Mouse (Mus musculus) olfactory bulb, adult 2 months (tissue): Measurements from ENCODE around the gene Slc17a6. TPM values are rescaled to one million over a fixed set of nuclear protein-coding genes. Genes with fewer than 3 reads are reported as not detected.
"Not testable (repeated sequence)": the region's sequence is repeated elsewhere in the genome, so short reads cannot be mapped to it uniquely, and the experiment has no call there.

Experiments
- H3K27ac ChIP-seq: fragments of 200-500 bp; 2 replicates; pipeline ENCODE4 v1.5.1; 2012; ENCODE audit warnings: low read depth, low read length; ENCODE audit not compliant: insufficient read depth
- H3K4me1 ChIP-seq: fragments of 200-500 bp; 2 replicates; pipeline ENCODE4 v1.6.1; 2012; ENCODE audit warnings: low read length; ENCODE audit not compliant: control insufficient read depth, insufficient read depth
- H3K4me3 ChIP-seq: fragments of 200-500 bp; 2 replicates; pipeline ENCODE4 v1.5.1; 2012; ENCODE audit warnings: mild to moderate bottlenecking, low read depth, low read length, moderate library complexity; ENCODE audit not compliant: insufficient read depth
- CTCF ChIP-seq: fragments of 200-500 bp; IDR thresholded peaks from 2 replicates; pipeline ENCODE4 v1.5.1; 2012; ENCODE audit warnings: low read depth, mild to moderate bottlenecking, low read length, moderate library complexity; ENCODE audit not compliant: insufficient read depth
- POLR2A ChIP-seq: fragments of 200-500 bp; IDR thresholded peaks from 2 replicates; pipeline ENCODE4 v1.6.1; 2012; ENCODE audit warnings: mild to moderate bottlenecking, low read depth, low read length, moderate library complexity; ENCODE audit not compliant: insufficient read depth
- WGBS: fragments of 180-500 bp; shearing (Covaris S2); methylation state at CpG from one replicate; pipeline ENCODE4 v1.1.7; 2018; 5-methylcytosine and 5-hydroxymethylcytosine counted together
- polyA plus RNA-seq: library from polyadenylated mRNA; stranded (reverse); fragments of >200 nt; gene quantifications from 2 replicates; pipeline ENCODE4 v1.2.4, GENCODE M21; 2012; ENCODE audit warnings: low replicate concordance; ENCODE audit not compliant: missing spikeins, insufficient read depth, insufficient read length

Gene Slc17a6
- polyA plus RNA-seq, 1 experiment: not detected

DNA sequence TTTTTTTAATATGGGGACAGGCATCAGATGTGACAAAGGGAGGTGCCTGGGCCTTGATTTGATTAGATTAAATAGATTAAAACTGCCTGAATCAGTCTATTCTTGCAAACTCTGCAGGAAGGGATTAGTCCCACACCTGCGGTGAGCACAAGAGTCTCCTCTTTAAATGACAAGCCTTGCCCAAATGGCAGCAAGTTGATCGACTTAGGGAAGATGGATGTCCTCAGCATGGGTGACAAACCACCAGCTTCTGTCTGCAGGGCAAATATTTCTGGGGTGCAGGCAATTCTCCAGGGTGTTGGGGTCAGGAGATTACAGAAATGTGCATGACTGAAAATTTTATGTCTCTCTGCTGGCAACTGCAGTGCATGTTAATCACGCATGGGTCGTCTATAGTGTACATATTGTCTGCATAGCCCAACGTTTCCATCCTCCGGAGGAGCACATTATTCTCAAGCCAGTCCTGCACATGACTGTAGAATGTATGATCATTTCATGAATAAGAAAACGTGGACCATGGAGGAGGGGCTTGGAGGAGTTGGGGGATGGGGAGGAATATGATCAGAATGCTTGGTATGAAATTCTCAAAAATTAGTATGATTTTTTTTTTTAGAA lies 11.5 kb downstream of the Slc17a6 start:
- Histone ChIP-seq H3K4me1 (no peaks in the 10 kb centered on the region), H3K4me3 (no peak overlapping the region), H3K27ac (no peak overlapping the region)
- TF ChIP-seq CTCF: no peak
- TF ChIP-seq POLR2A: no peak
- 10% methylated on average over 7 of the region's 7 CpGs for whole genome bisulfite sequencing

DNA sequence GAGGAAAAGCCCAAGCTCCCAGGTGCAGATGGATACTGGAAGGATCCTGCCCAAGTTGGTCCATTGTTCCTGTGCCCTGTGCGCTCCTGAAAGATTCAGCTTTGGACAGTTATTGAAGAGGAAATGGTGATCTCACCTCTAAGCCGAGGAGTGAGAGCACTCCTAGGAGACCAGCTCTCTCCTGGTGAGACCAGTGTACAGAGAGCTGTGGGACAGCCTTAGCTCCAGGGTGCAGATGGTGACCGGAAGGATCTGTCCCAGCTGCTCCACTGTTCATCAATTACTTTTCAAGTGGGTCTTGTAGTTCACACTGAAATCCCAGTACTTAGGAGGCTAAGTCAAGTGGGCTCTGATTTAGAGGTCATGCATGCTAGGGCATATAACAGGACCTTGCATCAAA lies 35.3 kb downstream of the Slc17a6 start:
- no peak for TF ChIP-seq POLR2A
- TF ChIP-seq CTCF: no peak
- Histone ChIP-seq H3K4me1 (no peaks in the 10 kb centered on the region), H3K4me3 (no peak overlapping the region), H3K27ac (no peak overlapping the region)
- 85% methylated on average over 3 of the region's 3 CpGs for WGBS

DNA sequence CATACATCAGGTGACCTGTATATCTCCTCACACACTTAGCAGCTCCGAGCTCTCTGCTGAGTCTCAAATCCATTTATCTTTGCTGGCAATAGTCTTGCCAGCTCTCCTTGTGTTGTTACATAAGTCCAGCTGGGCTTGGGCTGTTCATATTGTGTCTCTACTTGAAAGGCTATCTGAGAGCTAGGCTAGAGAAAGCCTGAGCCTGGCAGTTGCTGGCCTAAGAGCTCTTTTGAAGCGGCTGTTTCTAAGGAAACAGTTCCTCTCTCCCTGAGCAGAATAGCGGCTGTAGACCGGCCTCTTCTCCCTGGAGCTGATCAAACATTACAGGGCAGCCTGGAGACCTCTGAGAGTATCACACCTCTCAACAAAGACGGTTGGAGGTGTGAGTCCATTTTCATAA lies 40.6 kb downstream of the Slc17a6 start:
- 47% methylated on average over 5 of the region's 5 CpGs for WGBS
- no peak overlapping the region for H3K27ac ChIP-seq
- TF ChIP-seq POLR2A (no peak), CTCF (no peak)

DNA sequence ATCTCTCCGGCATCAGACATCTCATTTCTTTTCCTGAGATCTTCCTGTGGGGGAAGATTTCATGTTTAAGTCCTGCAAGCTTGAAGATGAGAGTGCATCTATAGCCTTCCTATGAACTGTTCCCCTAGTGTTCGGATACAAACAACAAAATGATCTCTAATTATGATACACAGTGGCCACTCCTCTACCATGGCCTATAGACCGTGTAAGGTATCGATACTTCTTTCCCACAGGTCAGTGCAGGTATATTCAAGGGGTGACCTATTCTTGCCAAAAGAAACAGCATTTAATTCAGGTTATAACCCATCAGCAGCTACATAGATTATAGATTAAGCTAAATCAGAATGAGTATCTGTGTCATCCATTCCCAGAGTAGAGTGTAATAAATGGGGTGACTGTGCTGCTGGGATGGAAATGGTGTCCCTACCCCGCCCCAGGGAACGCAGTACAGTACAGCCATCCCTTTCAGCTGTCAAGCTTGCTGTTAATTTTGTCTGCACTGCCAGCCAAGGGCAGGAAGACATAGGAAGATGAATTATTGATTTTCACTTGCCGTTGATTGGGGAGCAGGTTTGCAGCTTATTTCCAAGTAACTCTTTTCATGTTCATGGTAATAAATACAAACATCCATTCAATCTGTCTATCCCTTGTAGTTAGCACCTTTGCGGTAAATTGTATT lies 71.9 kb downstream of the Slc17a6 start:
- TF ChIP-seq POLR2A (no peak), CTCF (no peak)
- Histone ChIP-seq H3K4me1 (no peaks in the 10 kb centered on the region), H3K27ac (no peak overlapping the region), H3K4me3 (no peak overlapping the region)
- 86% methylated on average over 8 of the region's 8 CpGs for WGBS

More for the DNA sequence above, 40.6 kb downstream of the Slc17a6 start:
- Histone ChIP-seq H3K4me1 (no peaks in the 10 kb centered on the region), H3K4me3 (no peak overlapping the region)

DNA sequence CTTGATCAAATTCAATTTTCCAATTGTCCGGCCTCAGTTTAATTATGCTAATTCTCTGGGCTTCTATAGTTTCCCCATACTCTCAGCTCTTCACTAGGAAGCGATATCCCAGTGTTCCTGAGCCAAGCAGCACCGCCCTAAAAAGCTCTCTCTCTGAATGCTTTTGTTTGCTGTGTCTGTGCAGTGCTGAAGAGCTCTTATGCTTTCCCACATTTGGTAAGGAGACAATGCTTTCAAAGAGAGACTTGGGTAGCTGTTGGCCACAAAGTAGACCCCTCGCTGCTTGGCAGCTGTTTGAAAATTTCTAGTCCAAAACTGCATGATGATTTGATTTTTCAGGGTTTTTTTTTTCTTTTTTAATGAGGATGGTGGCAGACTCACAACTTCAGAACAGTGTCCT lies 72.6 kb downstream of the Slc17a6 start:
- WGBS: 57% methylated on average over 4 of the region's 4 CpGs
- no peak overlapping the region for H3K27ac ChIP-seq
- H3K4me1 ChIP-seq: no peaks in the 10 kb centered on the region
- H3K4me3 ChIP-seq: no peak overlapping the region
- no peak for TF ChIP-seq POLR2A
- TF ChIP-seq CTCF: no peak

DNA sequence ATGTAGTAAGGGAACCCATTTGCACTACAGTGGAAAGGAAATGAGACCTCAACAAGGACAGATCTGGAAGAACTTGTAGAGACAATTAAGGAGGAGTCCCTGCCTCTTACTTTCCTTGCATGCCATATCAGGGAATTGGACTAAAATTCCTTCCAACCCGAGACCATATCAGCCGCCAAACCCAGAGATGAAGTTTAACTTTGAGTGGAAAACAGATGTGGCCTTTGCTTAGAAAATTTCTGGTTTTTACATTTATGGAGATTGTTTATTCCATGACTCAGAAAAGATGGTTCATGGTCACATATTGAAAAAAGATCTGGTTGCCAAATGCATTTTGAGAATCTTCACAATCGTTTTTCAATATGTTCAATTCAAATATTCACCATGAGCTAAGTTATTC lies 87.7 kb downstream of the Slc17a6 start:
- no peaks in the 10 kb centered on the region for H3K4me1 ChIP-seq
- 88% methylated on average over 3 of the region's 3 CpGs for WGBS
- no peak overlapping the region for H3K4me3 ChIP-seq
- no peak overlapping the region for H3K27ac ChIP-seq
- TF ChIP-seq CTCF (no peak), POLR2A (no peak)

DNA sequence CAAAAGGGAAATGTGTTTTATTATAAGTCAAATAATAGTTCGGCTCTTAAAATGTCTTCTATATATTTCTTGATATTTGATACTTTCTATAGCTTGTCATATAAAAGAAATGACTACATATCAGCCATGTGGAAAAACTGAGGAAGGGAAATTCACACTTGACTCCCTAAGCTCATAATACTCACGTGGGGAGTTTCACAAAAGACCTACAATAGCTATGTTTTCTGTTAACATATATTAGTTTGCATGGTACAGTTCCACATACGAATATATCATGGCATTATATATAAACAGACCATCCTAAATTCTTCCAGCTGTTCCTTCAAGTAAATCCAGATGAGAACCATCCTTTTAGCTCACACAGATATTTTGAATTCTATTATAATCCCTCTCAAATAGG lies 88.5 kb downstream of the Slc17a6 start:
- 85% methylated on average over 3 of the region's 3 CpGs for WGBS
- H3K27ac ChIP-seq, H3K4me3 ChIP-seq, H3K4me1 ChIP-seq: not testable (repeated sequence)

DNA sequence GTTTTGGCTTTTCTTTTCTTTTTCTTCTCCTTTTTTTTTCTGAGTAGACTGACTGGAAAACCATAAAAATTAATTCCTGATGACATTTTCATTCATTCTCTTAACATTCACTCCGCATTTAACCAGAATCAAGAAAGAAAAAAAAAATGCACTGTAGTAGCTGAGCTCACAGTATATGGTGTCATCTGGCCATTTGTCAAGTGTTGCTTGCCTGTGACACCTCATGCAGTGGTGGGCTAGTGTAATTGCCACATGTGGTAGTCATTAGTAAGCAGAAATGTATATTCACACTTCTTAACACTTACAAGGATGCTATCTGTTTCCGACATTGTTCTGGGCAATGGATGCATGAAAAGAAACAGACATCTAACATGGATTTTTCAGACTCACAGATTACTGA lies 94.0 kb downstream of the Slc17a6 start:
- no peak for TF ChIP-seq POLR2A
- TF ChIP-seq CTCF: no peak
- WGBS: 98% methylated on average over 2 of the region's 2 CpGs
- Histone ChIP-seq H3K27ac (no peak overlapping the region), H3K4me1 (no peaks in the 10 kb centered on the region), H3K4me3 (no peak overlapping the region)

Other genes with a start within 250 kb of the Slc17a6 start
- gene Ano5, start 111.0 kb upstream of the Slc17a6 start, polyA plus RNA-seq: not detected in 2 replicates
- gene Gas2, start 240.0 kb downstream of the Slc17a6 start, polyA plus RNA-seq: not detected in 2 replicates
- not detected in 2 replicates for gene Fancf, start 240.3 kb downstream of the Slc17a6 start, polyA plus RNA-seq